Mouse (Mus musculus) neural tube, embryonic 14.5 days (tissue): ENCODE measurements around the gene Saysd1. TPM values are rescaled to one million over a fixed set of nuclear protein-coding genes. Genes with fewer than 3 reads are reported as not detected.

Experiments
- ATAC-seq: fragments of 200-750 bp; cut with Nextera tagmentation; 2 replicates; pipeline ENCODE4 v1.8.0; 2017; ENCODE audit warnings: low read depth, mild to moderate bottlenecking, moderate TSS enrichment, moderate library complexity
- H3K27ac ChIP-seq: fragments of 300-500 bp; sonication (generic); 2 replicates; pipeline ENCODE4 v1.5.1; 2014; ENCODE audit warnings: low read depth, mild to moderate bottlenecking, control low read depth, low read length, moderate library complexity, mixed read lengths
- H3K27me3 ChIP-seq: fragments of 300-500 bp; sonication (generic); 2 replicates; pipeline ENCODE4 v1.6.1; 2014; ENCODE audit warnings: low read length; ENCODE audit not compliant: control insufficient read depth, insufficient read depth
- H3K36me3 ChIP-seq: fragments of 300-500 bp; sonication (generic); 2 replicates; pipeline ENCODE4 v1.6.1; 2014; ENCODE audit warnings: low read length, mixed read lengths; ENCODE audit not compliant: control insufficient read depth, insufficient read depth
- H3K4me1 ChIP-seq: fragments of 300-500 bp; sonication (generic); 2 replicates; pipeline ENCODE4 v1.6.1; 2014; ENCODE audit warnings: low read length; ENCODE audit not compliant: control insufficient read depth, insufficient read depth
- H3K4me2 ChIP-seq: fragments of 300-500 bp; sonication (generic); 2 replicates; pipeline ENCODE4 v1.6.1; 2014; ENCODE audit warnings: mild to moderate bottlenecking, low read depth, low read length, control low read depth
- H3K4me3 ChIP-seq: fragments of 300-500 bp; sonication (generic); 2 replicates; pipeline ENCODE4 v1.5.1; 2014; ENCODE audit warnings: low read depth, low read length, control low read depth, mixed read lengths
- H3K9ac ChIP-seq: fragments of 300-500 bp; sonication (generic); replicated peaks from 2 replicates; pipeline ENCODE4 v1.6.1; 2014; ENCODE audit warnings: low read depth, mild to moderate bottlenecking, control low read depth, low read length, mixed read lengths
- H3K9me3 ChIP-seq: fragments of 300-500 bp; sonication (generic); 2 replicates; pipeline ENCODE4 v1.6.1; 2016; ENCODE audit warnings: low read length; ENCODE audit not compliant: control insufficient read depth
- WGBS: fragments of 180-500 bp; shearing (Covaris S2); extraction: QIAGEN DNeasy Blood & Tissue Kit; methylation state at CpG from one replicate; pipeline ENCODE4 v1.1.7; 2014; 5-methylcytosine and 5-hydroxymethylcytosine counted together
- polyA plus RNA-seq: library from polyadenylated mRNA; unstranded; fragments of >200 nt; fragmentation: Nextera tagmentation; extraction: Ambion mirVana; gene quantifications from 2 replicates; pipeline ENCODE4 v1.2.1, GENCODE M21; 2014

Saysd1 gene
- polyA plus RNA-seq, 1 experiment from 2014 or later: 16.0 TPM

DNA sequence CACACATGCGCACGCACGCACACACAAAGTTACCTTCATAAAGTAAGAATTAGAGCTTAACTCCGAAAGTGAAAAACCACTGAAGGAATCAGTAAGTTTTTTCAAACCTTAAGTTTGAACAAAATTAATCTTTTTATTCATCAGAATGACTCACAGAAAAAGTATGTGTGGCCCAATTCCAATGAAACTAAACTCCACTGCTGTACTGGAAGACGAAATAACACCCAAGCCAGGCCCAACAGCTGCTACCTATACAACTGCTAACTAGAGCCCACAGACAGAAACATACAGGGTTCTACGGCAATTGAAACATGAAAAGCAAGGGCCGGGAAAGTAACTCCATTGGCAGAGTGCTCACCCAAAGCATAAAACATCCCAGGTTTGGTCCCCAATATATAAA, 62.8 kb downstream of the Saysd1 start:
- no peak overlapping the region for H3K9ac ChIP-seq
- ATAC-seq: no peak
- H3K4me3 ChIP-seq: no peak overlapping the region
- no peak overlapping the region for H3K4me2 ChIP-seq
- H3K36me3 ChIP-seq: no peaks in the 10 kb centered on the region
- H3K27ac ChIP-seq: no peak overlapping the region
- 95% methylated on average over 7 of the region's 7 CpGs for WGBS
- no peaks in the 10 kb centered on the region for H3K27me3 ChIP-seq
- H3K9me3 ChIP-seq: no peaks in the 10 kb centered on the region
- H3K4me1 ChIP-seq: no peaks in the 10 kb centered on the region

DNA sequence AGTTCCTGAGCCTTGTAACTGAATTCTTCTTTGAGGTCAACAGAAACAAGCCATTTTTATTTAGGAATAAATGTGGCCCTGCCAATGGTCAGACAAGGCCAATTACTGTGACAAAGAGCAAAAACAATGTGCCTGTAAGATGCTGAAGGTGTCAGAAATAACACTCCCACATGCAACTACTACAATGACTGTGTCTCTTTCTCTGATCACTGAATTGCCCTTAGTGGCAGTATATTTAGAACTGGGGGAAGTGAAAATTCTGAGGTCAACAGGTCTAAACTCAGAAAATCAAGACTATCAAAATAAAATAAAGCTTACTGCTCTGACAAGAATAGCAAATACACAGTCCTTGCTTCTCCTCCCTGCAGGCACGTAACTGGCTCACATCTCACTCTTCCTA, 63.6 kb downstream of the Saysd1 start:
- no peak for ATAC-seq
- H3K9ac ChIP-seq: no peak overlapping the region
- H3K4me1 ChIP-seq: no peaks in the 10 kb centered on the region
- H3K4me3 ChIP-seq: no peak overlapping the region
- H3K4me2 ChIP-seq: no peak overlapping the region
- WGBS: 71% methylated on average over 1 of the region's 1 CpGs
- H3K27ac ChIP-seq: no peak overlapping the region
- no peaks in the 10 kb centered on the region for H3K9me3 ChIP-seq
- no peaks in the 10 kb centered on the region for H3K36me3 ChIP-seq
- H3K27me3 ChIP-seq: no peaks in the 10 kb centered on the region

DNA sequence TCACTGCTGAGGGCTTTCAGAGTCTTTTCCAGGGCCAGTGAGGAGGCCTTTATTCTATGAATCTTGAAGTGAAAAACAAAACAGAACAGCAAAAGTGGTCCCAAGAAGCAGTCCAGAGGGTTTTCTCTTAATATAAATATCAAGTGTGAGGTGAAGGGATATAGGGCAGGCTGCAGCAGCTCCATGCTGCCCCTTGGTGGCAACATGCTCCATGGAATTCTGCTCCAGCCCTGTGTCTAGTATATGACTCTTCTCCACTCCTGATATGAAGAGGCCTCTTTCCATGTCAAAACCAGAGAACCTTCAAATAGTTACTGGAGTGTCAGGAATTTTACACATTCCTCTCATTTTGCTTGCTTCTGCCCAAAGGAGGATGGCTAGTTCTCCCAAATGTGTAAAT, 67.7 kb downstream of the Saysd1 start:
- Histone ChIP-seq H3K27ac (no peak overlapping the region), H3K4me3 (no peak overlapping the region), H3K4me1 (0 out of 2 replicates have a peak, but pooled peaks cover 2% of the 10 kb centered on the region), H3K9me3 (no peaks in the 10 kb centered on the region), H3K27me3 (no peaks in the 10 kb centered on the region), H3K36me3 (no peaks in the 10 kb centered on the region), H3K9ac (no peak overlapping the region), H3K4me2 (no peak overlapping the region)
- 0 out of 2 replicates have a peak, but pooled peaks have one; percentile 52 for ATAC-seq

DNA sequence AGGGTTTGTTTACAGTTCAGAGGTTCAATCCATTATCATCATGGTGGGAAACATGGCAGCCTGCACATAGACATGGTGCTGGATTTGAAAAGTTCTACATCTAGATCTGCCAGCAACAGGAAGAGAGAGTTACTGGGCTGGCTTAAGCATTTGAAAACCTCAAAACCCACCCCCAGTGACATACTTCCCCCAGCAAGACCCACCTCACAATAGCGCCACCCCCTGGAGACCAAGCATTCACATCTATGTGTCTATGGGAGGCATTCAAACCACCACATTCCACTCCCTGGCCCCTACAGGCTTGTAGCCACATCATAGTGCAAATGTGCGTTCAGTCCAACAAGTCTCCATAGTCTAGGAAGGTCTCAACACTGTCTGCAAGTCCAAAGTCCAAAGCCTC, 70.0 kb downstream of the Saysd1 start:
- Histone ChIP-seq H3K9me3 (no peaks in the 10 kb centered on the region), H3K4me3 (no peak overlapping the region), H3K4me2 (no peak overlapping the region), H3K27ac (no peak overlapping the region), H3K9ac (no peak overlapping the region), H3K4me1 (0 out of 2 replicates have a peak, but pooled peaks cover 2% of the 10 kb centered on the region), H3K27me3 (no peaks in the 10 kb centered on the region), H3K36me3 (no peaks in the 10 kb centered on the region)
- no peak for ATAC-seq
- 83% methylated on average over 2 of the region's 2 CpGs for WGBS

DNA sequence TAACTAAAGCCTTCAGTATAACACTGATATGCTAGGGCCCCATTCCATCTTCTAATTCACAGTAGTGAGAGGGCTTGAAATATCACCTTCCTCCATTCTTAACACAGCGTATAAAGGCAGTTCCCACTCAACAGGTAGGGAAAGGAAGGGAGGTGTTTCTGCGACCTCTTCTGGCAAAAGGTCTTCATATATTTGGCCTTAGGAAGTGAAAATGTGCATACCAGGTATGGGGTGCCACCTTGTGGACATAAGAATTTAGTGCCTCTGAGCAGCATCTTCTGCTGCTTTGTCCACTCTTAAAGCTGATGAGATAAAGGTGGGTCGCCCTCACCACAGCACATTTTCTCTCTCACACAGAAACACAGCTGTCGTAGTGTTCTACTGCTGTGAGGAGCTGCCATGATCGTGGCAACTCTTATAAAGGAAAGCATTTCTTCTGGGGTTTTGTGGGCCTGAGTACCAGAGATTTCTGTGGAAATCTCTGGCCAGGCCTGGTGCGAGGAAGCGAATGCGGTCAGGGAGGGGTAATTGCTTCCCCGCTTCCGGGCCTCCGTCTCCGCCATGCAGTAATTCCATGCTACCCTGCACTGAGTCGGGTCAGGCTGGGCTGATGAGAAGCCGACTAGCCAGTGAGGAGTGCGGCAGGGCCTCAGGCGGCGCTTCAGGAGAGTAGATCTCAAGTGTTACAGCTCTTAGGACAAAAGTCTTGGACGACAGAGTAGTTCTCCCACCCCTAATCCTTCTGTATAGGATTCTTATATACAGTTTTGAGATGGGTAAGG, 70.8 kb downstream of the Saysd1 start:
- H3K27ac ChIP-seq: no peak overlapping the region

DNA sequence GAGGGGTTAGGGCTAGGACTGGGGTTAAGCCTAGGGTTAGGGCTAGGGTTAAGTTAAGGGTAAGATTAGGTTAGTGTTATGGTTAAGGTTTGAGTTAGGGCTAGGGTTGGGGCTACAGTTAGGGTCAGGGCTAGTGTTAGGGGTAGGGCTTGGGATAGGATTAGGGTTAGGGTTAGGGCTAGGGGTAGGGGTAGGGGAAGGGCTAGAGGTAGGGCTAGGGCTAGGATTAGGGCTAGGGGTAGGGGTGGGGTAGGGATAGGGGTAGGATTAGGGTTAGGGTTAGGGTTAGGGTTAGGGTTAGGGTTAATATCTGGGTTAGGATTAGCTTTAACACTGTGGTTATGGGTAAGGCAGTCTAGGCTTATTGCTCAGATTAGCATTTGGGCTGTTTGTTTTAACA, 73.6 kb downstream of the Saysd1 start:
- no peak overlapping the region for H3K9ac ChIP-seq
- no peak for ATAC-seq
- no peak overlapping the region for H3K4me3 ChIP-seq
- no peak overlapping the region for H3K27ac ChIP-seq
- no peaks in the 10 kb centered on the region for H3K9me3 ChIP-seq
- H3K4me1 ChIP-seq: 0 out of 2 replicates have a peak, but pooled peaks cover 2% of the 10 kb centered on the region
- H3K36me3 ChIP-seq: no peaks in the 10 kb centered on the region
- H3K4me2 ChIP-seq: no peak overlapping the region
- no peaks in the 10 kb centered on the region for H3K27me3 ChIP-seq

More for the DNA sequence above, 70.8 kb downstream of the Saysd1 start:
- Histone ChIP-seq H3K4me1 (0 out of 2 replicates have a peak, but pooled peaks cover 2% of the 10 kb centered on the region), H3K36me3 (no peaks in the 10 kb centered on the region), H3K9ac (peak overlapping the region; percentile 30; the same call in 1 of the 2 replicates), H3K9me3 (no peaks in the 10 kb centered on the region), H3K4me3 (no peak overlapping the region), H3K4me2 (no peak overlapping the region), H3K27me3 (no peaks in the 10 kb centered on the region)
- ATAC-seq: peak; percentile 85
- 35% methylated on average over 18 of the region's 18 CpGs for WGBS

DNA sequence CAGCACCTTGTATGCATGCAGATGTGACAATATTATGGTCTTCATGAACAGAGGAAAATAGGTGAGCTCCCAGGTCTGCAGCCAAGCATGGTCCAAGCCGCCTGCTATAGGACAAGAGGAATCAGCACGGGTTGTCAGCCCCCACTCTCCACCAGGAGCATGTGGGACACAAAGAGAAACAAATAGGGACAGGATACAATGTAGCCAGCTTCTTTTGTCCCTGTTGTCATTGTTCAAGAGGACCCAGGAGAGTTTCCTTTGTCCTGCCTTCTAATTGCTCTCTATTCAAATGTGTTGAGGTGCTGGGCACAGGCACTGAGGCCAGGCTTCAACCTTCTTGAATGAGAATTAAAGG, 89.9 kb downstream of the Saysd1 start:
- H3K4me1 ChIP-seq: 0 out of 2 replicates have a peak, but pooled peaks cover 9% of the 10 kb centered on the region
- H3K4me3 ChIP-seq: no peak overlapping the region
- H3K9ac ChIP-seq: no peak overlapping the region
- H3K27me3 ChIP-seq: no peaks in the 10 kb centered on the region
- H3K4me2 ChIP-seq: no peak overlapping the region
- H3K9me3 ChIP-seq: no peaks in the 10 kb centered on the region
- H3K36me3 ChIP-seq: no peaks in the 10 kb centered on the region
- WGBS: 17% methylated on average over 2 of the region's 2 CpGs
- peak; percentile 59 for ATAC-seq
- H3K27ac ChIP-seq: peak overlapping the region; percentile 52

DNA sequence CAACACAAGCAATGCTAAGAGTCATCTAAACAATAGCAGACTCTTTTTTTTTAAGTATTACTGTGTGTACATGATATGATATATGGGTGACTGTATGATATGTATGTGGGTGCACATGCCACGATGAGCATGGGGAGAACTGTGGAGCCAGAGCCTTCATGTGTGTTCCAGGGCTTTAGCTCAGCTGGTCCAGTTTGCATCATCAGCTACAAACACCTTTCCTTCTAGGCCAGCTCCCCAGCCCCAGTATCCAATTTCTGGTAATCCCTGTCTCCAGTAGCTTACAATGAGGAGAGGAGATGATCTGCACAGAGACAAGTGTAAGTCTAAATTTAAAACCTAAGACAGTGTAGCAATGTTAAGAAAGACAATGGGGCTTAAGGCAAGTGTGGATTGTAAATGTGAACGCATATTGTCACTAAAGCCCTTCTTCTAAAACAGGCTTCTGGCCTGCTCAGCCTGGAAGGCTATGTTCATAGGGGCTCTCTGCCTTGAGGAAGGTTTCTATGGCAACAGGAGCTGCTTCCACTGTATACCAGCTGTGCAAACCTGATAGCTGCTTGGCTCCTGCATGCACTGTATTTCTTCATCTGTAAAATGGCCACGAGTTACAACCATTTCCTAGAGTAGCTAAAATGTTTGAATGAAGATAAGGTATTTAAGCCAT, 90.4 kb downstream of the Saysd1 start:
- Histone ChIP-seq H3K9me3 (no peaks in the 10 kb centered on the region), H3K4me1 (0 out of 2 replicates have a peak, but pooled peaks cover 9% of the 10 kb centered on the region), H3K27ac (peak overlapping the region; percentile 52), H3K4me3 (no peak overlapping the region), H3K27me3 (no peaks in the 10 kb centered on the region), H3K4me2 (no peak overlapping the region), H3K36me3 (no peaks in the 10 kb centered on the region), H3K9ac (no peak overlapping the region)
- peak; percentile 98 for ATAC-seq
- WGBS: 43% methylated on average over 3 of the region's 3 CpGs

DNA sequence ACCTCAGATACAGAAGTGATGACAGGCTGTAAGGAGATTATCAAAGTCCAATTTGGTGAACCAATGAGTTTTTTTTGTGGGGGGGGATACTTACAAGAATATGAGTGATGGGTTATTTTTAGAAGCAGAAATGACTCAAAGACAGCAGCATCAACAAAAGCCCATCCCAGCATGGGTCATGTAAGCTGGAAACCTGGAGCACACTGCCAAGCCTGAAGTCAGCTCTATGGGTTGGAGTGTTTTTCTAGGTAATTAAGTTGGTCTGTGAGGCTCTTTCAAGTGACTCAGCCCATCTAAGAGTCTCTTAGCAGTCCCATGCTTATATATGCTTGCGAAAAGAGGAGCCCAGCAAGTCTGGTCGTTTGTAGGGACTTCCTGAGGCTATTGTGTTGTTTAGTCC, 91.0 kb downstream of the Saysd1 start:
- Histone ChIP-seq H3K9ac (no peak overlapping the region), H3K4me2 (no peak overlapping the region), H3K9me3 (no peaks in the 10 kb centered on the region), H3K36me3 (no peaks in the 10 kb centered on the region), H3K27me3 (no peaks in the 10 kb centered on the region), H3K4me3 (no peak overlapping the region), H3K27ac (peak overlapping the region; percentile 52; the same call in 1 of the 2 replicates), H3K4me1 (0 out of 2 replicates have a peak, but pooled peaks cover 9% of the 10 kb centered on the region)
- WGBS: 48% methylated on average over 2 of the region's 2 CpGs
- ATAC-seq: no peak
